Mouse (Mus musculus) heart, postnatal 0 days (tissue): ENCODE measurements around the gene Homer2.

ENCODE experiments used
- CTCF ChIP-seq: IDR thresholded peaks from 2 replicates; pipeline ENCODE4 v1.5.1; 2016; ENCODE audit warnings: antibody characterized with exemption, control low read depth, low read depth
- EP300 ChIP-seq: IDR thresholded peaks from 2 replicates; pipeline ENCODE4 v1.6.1; 2016; ENCODE audit warnings: antibody characterized with exemption, low read depth

DNA sequence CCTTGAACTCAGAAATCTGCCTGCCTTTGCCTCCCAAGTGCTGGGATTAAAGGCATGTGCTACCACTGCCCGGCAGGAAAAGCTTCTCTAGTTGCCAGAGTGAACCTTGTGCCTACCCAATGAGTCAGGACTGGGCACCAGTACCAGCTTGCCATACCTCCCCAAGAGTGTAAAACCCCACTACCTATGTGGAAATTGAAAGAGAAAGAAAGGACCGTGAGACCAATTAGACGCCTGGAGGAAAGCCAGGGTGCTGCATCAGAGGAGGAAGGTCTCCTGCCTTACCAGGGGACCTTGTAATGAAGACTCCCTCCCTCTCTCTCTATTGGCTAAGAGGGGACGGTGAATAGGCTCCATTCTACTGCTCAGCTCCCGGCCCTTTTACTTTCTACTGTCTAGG lies 59.4 kb downstream of the Homer2 start:
- TF ChIP-seq CTCF (no peak), EP300 (no peak)
